Mouse (Mus musculus): ENCODE measurements at regions not wholly inside any gene's neighbourhood (a gene's known extent, or its start where the extent isn't known, plus 50 kb on each side); places are given as distances from the start of the nearest gene placed in this dataset. TPM values are rescaled to one million over a fixed set of nuclear protein-coding genes. Genes with fewer than 3 reads are reported as not detected.

DNA sequence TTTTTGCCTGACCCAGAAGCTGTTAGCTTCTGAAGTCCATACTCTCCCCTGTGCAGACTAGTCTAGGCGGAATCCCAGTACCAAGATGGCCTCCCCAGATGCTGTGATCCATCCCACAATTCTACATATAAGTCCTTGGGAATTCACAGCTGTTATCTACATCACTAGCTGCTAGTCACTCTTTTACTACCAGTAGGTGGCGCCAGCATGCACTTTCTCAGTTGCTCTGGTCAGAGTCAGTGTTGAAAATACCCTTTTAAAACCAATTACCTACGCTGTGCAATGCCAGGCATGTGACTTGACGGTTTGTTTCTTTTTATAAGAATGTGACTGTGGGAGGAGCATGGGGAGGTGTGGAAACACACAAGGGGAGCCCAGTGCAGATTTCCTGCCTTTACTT is 348.3 kb downstream of the Xylt1 start:
- no peaks in the 10 kb centered on the region for H3K9me3 ChIP-seq (replicated peaks; ENCODE audit: control insufficient read depth, low read length)
- ATAC-seq (ENCODE audit: low read depth), result no peak
- H3K4me3 ChIP-seq (ENCODE audit: low read depth, low read length), result no peak overlapping the region
- no peak overlapping the region for H3K27ac ChIP-seq (ENCODE audit: low read length)
- no peaks in the 10 kb centered on the region for H3K27me3 ChIP-seq (ENCODE audit: control insufficient read depth, insufficient read depth, low read depth, low read length)
- H3K4me1 ChIP-seq (ENCODE audit: control insufficient read depth, low read depth, low read length), result no peaks in the 10 kb centered on the region
- WGBS (ENCODE audit: insufficient replicate concordance), result 65% methylated on average over 4 of the region's 4 CpGs
- H3K4me2 ChIP-seq (ENCODE audit: low read depth, low read length), result no peak overlapping the region
- H3K36me3 ChIP-seq (ENCODE audit: control insufficient read depth, insufficient read depth), result no peaks in the 10 kb centered on the region
- no peak overlapping the region for H3K9ac ChIP-seq (ENCODE audit: low read depth, low read length)

Small RNA genes in the stretch of these regions (microRNA-seq; reads per million reads assigned to microRNA genes)
- not detected for gene Gm24063

All from liver, embryonic 16.5 days (tissue).